Mouse (Mus musculus): Measurements from ENCODE around the gene Sirt7. TPM values are rescaled to one million over a fixed set of nuclear protein-coding genes. Genes with fewer than 3 reads are reported as not detected.

Gene Sirt7
- total and polyA plus RNA-seq, 3 experiments = 7.0 to 23.7 (median 7.4) TPM

- Histone ChIP-seq H3K36me3 (ENCODE audit: control insufficient read depth, insufficient read depth, low read length) (peaks cover 6% of the 10 kb centered on the region), H3K27me3 (ENCODE audit: control insufficient read depth, insufficient read depth, low read length) (no peaks in the 10 kb centered on the region), H3K4me1 (ENCODE audit: control insufficient read depth, insufficient read depth, low read length) (peaks cover 9% of the 10 kb centered on the region), H3K9ac (ENCODE audit: low read depth, low read length) (no peak overlapping the region), H3K4me3 (no peak overlapping the region), H3K79me2 (replicated peaks; ENCODE audit: control insufficient read depth, insufficient read depth, low read length) (peaks cover 1% of the 10 kb centered on the region; the same call in 1 of the 2 replicates), H3K27ac (no peak overlapping the region)
- 82% methylated on average over 2 of the region's 2 CpGs for WGBS
- intact Hi-C loops (cut with DNase I) = no loop called here
- no peak for DNase-seq
- TF ChIP-seq POLR2A (IDR thresholded peaks at IDR 0.05; ENCODE audit: insufficient read depth, low read depth, low read length) (no peak), EP300 (IDR thresholded peaks at IDR 0.05; ENCODE audit: insufficient read depth, low read depth, low read length) (no peak), CTCF (IDR thresholded peaks at IDR 0.05) (no peak)
Measured at GRCm38 (mm10) chr11:120575046-120575445, 50.0 kb downstream of the Sirt7 start.

DNA sequence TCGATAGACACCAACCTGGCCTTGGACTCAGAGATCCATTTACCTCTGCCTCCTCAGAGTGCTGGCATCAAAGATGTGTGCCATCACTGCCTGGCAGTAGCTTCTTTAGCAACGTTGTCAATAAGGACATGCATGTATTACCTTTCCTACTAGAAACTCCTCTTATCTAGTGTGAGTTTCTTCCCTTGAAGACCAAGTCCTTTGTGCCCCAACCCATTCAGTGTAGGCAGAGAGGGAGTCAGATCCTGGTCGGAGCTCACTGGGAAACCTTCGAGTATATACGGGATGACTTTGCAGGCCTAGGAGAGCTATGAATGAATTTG is 50.8 kb downstream of the Sirt7 start:
- Histone ChIP-seq H3K27me3 (ENCODE audit: control insufficient read depth, insufficient read depth, low read length) (no peaks in the 10 kb centered on the region), H3K79me2 (replicated peaks; ENCODE audit: control insufficient read depth, insufficient read depth, low read length) (peaks cover 1% of the 10 kb centered on the region; the same call in 1 of the 2 replicates), H3K36me3 (ENCODE audit: control insufficient read depth, insufficient read depth, low read length) (no peaks in the 10 kb centered on the region; the same call in 1 of the 2 replicates), H3K4me3 (peak overlapping the region; percentile 85; the same call in 1 of the 2 replicates), H3K27ac (peak overlapping the region; percentile 98), H3K9ac (ENCODE audit: low read depth, low read length) (0 out of 2 replicates have a peak overlapping the region, but pooled peaks have one; percentile 19), H3K4me1 (ENCODE audit: control insufficient read depth, insufficient read depth, low read length) (peaks cover 6% of the 10 kb centered on the region)
- DNase-seq = no peak
- intact Hi-C loops (cut with DNase I) = no loop called here
- 10% methylated on average over 5 of the region's 5 CpGs for WGBS
- TF ChIP-seq EP300 (IDR thresholded peaks at IDR 0.05; ENCODE audit: insufficient read depth, low read depth, low read length) = no peak
- TF ChIP-seq CTCF (IDR thresholded peaks at IDR 0.05) = no peak
- TF ChIP-seq POLR2A (IDR thresholded peaks at IDR 0.05; ENCODE audit: insufficient read depth, low read depth, low read length) = no peak

- Histone ChIP-seq H3K27ac (peak overlapping the region; percentile 98), H3K79me2 (replicated peaks; ENCODE audit: control insufficient read depth, insufficient read depth, low read length) (peaks cover 1% of the 10 kb centered on the region; the same call in 1 of the 2 replicates), H3K27me3 (ENCODE audit: control insufficient read depth, insufficient read depth, low read length) (no peaks in the 10 kb centered on the region), H3K36me3 (ENCODE audit: control insufficient read depth, insufficient read depth, low read length) (no peaks in the 10 kb centered on the region; the same call in 1 of the 2 replicates), H3K9ac (ENCODE audit: low read depth, low read length) (peak overlapping the region; percentile 81), H3K4me1 (ENCODE audit: control insufficient read depth, insufficient read depth, low read length) (peaks cover 6% of the 10 kb centered on the region), H3K4me3 (peak overlapping the region; percentile 85)
- DNase-seq = no peak
- intact Hi-C loops (cut with DNase I) = loop anchor here (1.0 kb wide), 1 partner anchor 8 kb away; the partner anchor contains the start of gene Arhgdia
- TF ChIP-seq CTCF (IDR thresholded peaks at IDR 0.05) (no peak), EP300 (IDR thresholded peaks at IDR 0.05; ENCODE audit: insufficient read depth, low read depth, low read length) (no peak; the same call in 1 of the 2 replicates), POLR2A (IDR thresholded peaks at IDR 0.05; ENCODE audit: insufficient read depth, low read depth, low read length) (no peak)
- 1% methylated on average over 23 of the region's 23 CpGs for WGBS
Measured at GRCm38 (mm10) chr11:120573585-120574277, 51.3 kb downstream of the Sirt7 start.

DNA sequence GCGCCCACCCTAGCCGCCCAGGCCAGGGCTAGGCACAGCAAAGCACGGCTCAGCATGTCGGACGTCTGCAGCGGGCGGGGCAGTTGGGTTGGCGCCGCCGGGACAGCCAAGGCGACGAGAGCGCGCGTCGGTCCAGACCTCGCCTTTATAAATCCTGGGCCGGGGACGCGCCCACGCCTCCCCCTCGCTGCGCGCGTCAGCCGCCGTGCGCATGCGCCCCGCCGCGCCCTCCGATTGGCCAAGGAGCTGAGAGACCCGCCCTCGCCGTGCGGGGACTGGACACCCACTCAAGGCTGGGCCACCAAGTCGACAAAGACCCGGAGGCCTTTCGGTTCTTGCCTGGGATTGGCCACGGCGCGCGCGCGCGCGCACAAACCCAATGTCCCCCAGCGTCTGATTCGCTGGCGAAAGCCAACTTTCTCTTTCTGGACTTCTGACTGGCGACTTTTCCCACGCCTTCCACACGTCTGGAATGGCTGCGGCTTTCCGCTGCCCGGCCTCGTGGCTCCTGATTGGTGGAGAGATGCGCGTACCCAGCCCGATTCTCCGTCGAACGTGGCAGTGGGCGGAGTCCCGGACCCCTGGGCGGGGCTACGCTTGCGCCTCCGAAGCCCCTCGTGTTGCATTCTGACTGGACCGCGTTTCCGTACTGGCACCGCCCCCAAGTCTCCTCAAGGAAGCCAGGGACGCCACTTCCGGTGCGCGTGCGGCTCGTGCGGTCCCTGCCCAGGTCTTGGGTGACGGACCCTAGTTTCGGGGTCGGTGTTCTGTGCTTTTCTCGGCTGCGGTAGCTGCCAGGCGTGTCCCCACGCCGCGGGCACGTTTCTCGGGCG is 52.1 kb downstream of the Sirt7 start, which contains the start of gene P4hb:
Gene P4hb (minus strand): TSS at position 502 of the 833 bp plus-strand sequence.
- Histone ChIP-seq H3K9ac (ENCODE audit: low read depth, low read length) (peak within 1 kb of the TSS; percentile 90), H3K27ac (peak within 1 kb of the TSS; percentile 98), H3K4me1 (ENCODE audit: control insufficient read depth, insufficient read depth, low read length) (peaks cover 6% of the 10 kb centered on the region), H3K79me2 (replicated peaks; ENCODE audit: control insufficient read depth, insufficient read depth, low read length) (peaks cover 1% of the 10 kb centered on the region; the same call in 1 of the 2 replicates), H3K27me3 (ENCODE audit: control insufficient read depth, insufficient read depth, low read length) (no peaks in the 10 kb centered on the region), H3K4me3 (peak within 1 kb of the TSS; percentile 85), H3K36me3 (ENCODE audit: control insufficient read depth, insufficient read depth, low read length) (no peaks in the 10 kb centered on the region; the same call in 1 of the 2 replicates)
- TF ChIP-seq EP300 (IDR thresholded peaks at IDR 0.05; ENCODE audit: insufficient read depth, low read depth, low read length) = peak; percentile 60; the same call in 1 of the 2 replicates
- TF ChIP-seq CTCF (IDR thresholded peaks at IDR 0.05) = no peak
- peak; percentile 97 for TF ChIP-seq POLR2A (IDR thresholded peaks at IDR 0.05; ENCODE audit: insufficient read depth, low read depth, low read length)
- WGBS = under 1% methylated on average over 92 of the region's 94 CpGs
- intact Hi-C loops (cut with DNase I) = loop anchor here (1.0 kb wide), 1 partner anchor 8 kb away; the partner anchor contains the start of gene Arhgdia
- peak; percentile 99 to 100 for DNase-seq

- intact Hi-C loops (cut with DNase I) = no loop called here
- WGBS = under 1% methylated on average over 24 of the region's 24 CpGs
Measured at GRCm38 (mm10) chr11:120572417-120572751, 52.7 kb downstream of the Sirt7 start.

More at GRCm38 (mm10) chr11:120572417-120572751, 52.7 kb downstream of the Sirt7 start:
- Histone ChIP-seq H3K4me3 (peak overlapping the region; percentile 80), H3K4me1 (ENCODE audit: control insufficient read depth, insufficient read depth, low read length) (peaks cover 6% of the 10 kb centered on the region), H3K27me3 (ENCODE audit: control insufficient read depth, insufficient read depth, low read length) (no peaks in the 10 kb centered on the region), H3K79me2 (replicated peaks; ENCODE audit: control insufficient read depth, insufficient read depth, low read length) (peaks cover 1% of the 10 kb centered on the region), H3K36me3 (ENCODE audit: control insufficient read depth, insufficient read depth, low read length) (no peaks in the 10 kb centered on the region; the same call in 1 of the 2 replicates), H3K9ac (ENCODE audit: low read depth, low read length) (peak overlapping the region; percentile 90), H3K27ac (peak overlapping the region; percentile 98)
- TF ChIP-seq EP300 (IDR thresholded peaks at IDR 0.05; ENCODE audit: insufficient read depth, low read depth, low read length) = no peak
- no peak for TF ChIP-seq CTCF (IDR thresholded peaks at IDR 0.05)
- TF ChIP-seq POLR2A (IDR thresholded peaks at IDR 0.05; ENCODE audit: insufficient read depth, low read depth, low read length) = no peak
- no peak for DNase-seq

All from heart, adult 2 months (tissue).